Mouse (Mus musculus) myocyte (in vitro differentiated cells): ENCODE measurements around the gene Lipt2. TPM values are rescaled to one million over a fixed set of nuclear protein-coding genes. Genes with fewer than 3 reads are reported as not detected.

ENCODE experiments used
- H3K27me3 ChIP-seq: one replicate; pipeline ENCODE4 v1.6.1; 2011; ENCODE audit not compliant: control insufficient read depth, insufficient read depth, insufficient read length
- H3K36me3 ChIP-seq: one replicate; pipeline ENCODE4 v1.6.1; 2011; ENCODE audit not compliant: control insufficient read depth, insufficient read depth
- H3K4me2 ChIP-seq: one replicate; pipeline ENCODE4 v1.6.1; 2011; ENCODE audit warnings: low read depth, control low read depth
- H3K4me3 ChIP-seq: one replicate; pipeline ENCODE4 v1.5.1; 2011; ENCODE audit warnings: mild to moderate bottlenecking, control low read depth, moderate library complexity
- H3K79me2 ChIP-seq: one replicate; pipeline ENCODE4 v1.6.1; 2011; ENCODE audit not compliant: control insufficient read depth, insufficient read depth
- H3ac ChIP-seq: one replicate; pipeline ENCODE4 v1.6.1; 2011; ENCODE audit not compliant: control insufficient read depth, insufficient read length
- CEBPB ChIP-seq: IDR thresholded peaks from 2 replicates; pipeline ENCODE4 v1.6.1; 2011; ENCODE audit warnings: mild to moderate bottlenecking, moderate library complexity; ENCODE audit not compliant: poor library complexity, insufficient read depth, severe bottlenecking
- E2F4 ChIP-seq: IDR thresholded peaks from one replicate; pipeline ENCODE4 v1.6.1; 2011; ENCODE audit warnings: mild to moderate bottlenecking, control low read depth, moderate library complexity; ENCODE audit not compliant: insufficient read depth
- MAX ChIP-seq: IDR thresholded peaks from one replicate; pipeline ENCODE4 v1.6.1; 2011; ENCODE audit warnings: low read depth, mild to moderate bottlenecking, control low read depth
- MYOD1 ChIP-seq, 3 experiments: IDR thresholded peaks; one replicate each; pipeline ENCODE4 v1.6.1; 2011; ENCODE audit warnings: control low read depth in 2 of 3, low read depth in 2 of 3, mild to moderate bottlenecking in 2 of 3, moderate library complexity in 1 of 3; ENCODE audit not compliant: insufficient read length in 2 of 3, control insufficient read depth in 1 of 3
- MYOG ChIP-seq, 3 experiments: IDR thresholded peaks; one replicate each; pipeline ENCODE4 v1.6.1; 2011; ENCODE audit warnings: control low read depth in 2 of 3, low read depth in 2 of 3, mild to moderate bottlenecking in 2 of 3; ENCODE audit not compliant: insufficient read length in 2 of 3, control insufficient read depth in 1 of 3, insufficient read depth in 1 of 3
- POLR2A ChIP-seq: IDR thresholded peaks from one replicate; pipeline ENCODE4 v1.6.1; 2011; ENCODE audit warnings: low read depth, mild to moderate bottlenecking, control low read depth, moderate library complexity; ENCODE audit not compliant: insufficient read length
- POLR2AphosphoS2 ChIP-seq: IDR thresholded peaks from one replicate; pipeline ENCODE4 v1.6.1; 2011; ENCODE audit warnings: low read depth, control low read depth; ENCODE audit not compliant: insufficient read length
- REST ChIP-seq: IDR thresholded peaks from one replicate; pipeline ENCODE4 v1.6.1; 2011; ENCODE audit warnings: mild to moderate bottlenecking, control low read depth, moderate library complexity; ENCODE audit not compliant: insufficient read depth, insufficient read length
- SRF ChIP-seq: IDR thresholded peaks from one replicate; pipeline ENCODE4 v1.6.1; 2011; ENCODE audit warnings: low read depth; ENCODE audit not compliant: control insufficient read depth, insufficient read length
- TCF12 ChIP-seq: IDR thresholded peaks from one replicate; pipeline ENCODE4 v1.6.1; 2011; ENCODE audit warnings: mild to moderate bottlenecking, control low read depth; ENCODE audit not compliant: poor library complexity, insufficient read depth, severe bottlenecking
- TCF3 ChIP-seq: IDR thresholded peaks from one replicate; pipeline ENCODE4 v1.6.1; 2011; ENCODE audit warnings: low read depth, control low read depth; ENCODE audit not compliant: insufficient read length
- USF1 ChIP-seq: IDR thresholded peaks from one replicate; pipeline ENCODE4 v1.6.1; 2011; ENCODE audit warnings: low read depth, mild to moderate bottlenecking, control low read depth, moderate library complexity
- polyA plus RNA-seq: library from polyadenylated mRNA; unstranded; fragments of >200 nt; fragmentation: generic; extraction: Trizol; gene quantifications from one replicate; pipeline ENCODE4 v1.2.1, GENCODE M21; 2012; ENCODE audit warnings: missing spikeins

Gene Lipt2
- polyA plus RNA-seq, 1 experiment: 3.1 TPM

GRCm38 (mm10) chr7:100138075-100138474, 21.0 kb upstream of the Lipt2 start:
- Histone ChIP-seq H3K4me2 (no peak overlapping the region), H3K27me3 (no peaks in the 10 kb centered on the region), H3K79me2 (no peaks in the 10 kb centered on the region), H3K36me3 (no peaks in the 10 kb centered on the region), H3ac (no peak overlapping the region), H3K4me3 (no peak overlapping the region)
- TF ChIP-seq CEBPB (no peak), MYOD1 (IDR thresholded peaks at IDR 0.05; ENCODE audit: control insufficient read depth in 1 of 3, insufficient read length in 2 of 3, low read depth in 2 of 3) (no peak), MYOG (IDR thresholded peaks at IDR 0.05; ENCODE audit: control insufficient read depth in 1 of 3, insufficient read depth in 1 of 3, insufficient read length in 2 of 3, low read depth in 2 of 3) (no peak), TCF3 (no peak), POLR2AphosphoS2 (no peak), TCF12 (no peak), REST (no peak), POLR2A (no peak), E2F4 (no peak), MAX (no peak), SRF (no peak), USF1 (no peak)

GRCm38 (mm10) chr7:100140591-100140990, 18.5 kb upstream of the Lipt2 start:
- TF ChIP-seq TCF12 (no peak), MYOD1 (IDR thresholded peaks at IDR 0.05; ENCODE audit: control insufficient read depth in 1 of 3, insufficient read length in 2 of 3, low read depth in 2 of 3) (no peak), TCF3 (no peak), MYOG (IDR thresholded peaks at IDR 0.05; ENCODE audit: control insufficient read depth in 1 of 3, insufficient read depth in 1 of 3, insufficient read length in 2 of 3, low read depth in 2 of 3) (no peak), CEBPB (no peak), SRF (no peak), POLR2AphosphoS2 (no peak), REST (no peak), USF1 (no peak), MAX (no peak), POLR2A (no peak), E2F4 (no peak)
- Histone ChIP-seq H3ac (no peak overlapping the region), H3K36me3 (no peaks in the 10 kb centered on the region), H3K27me3 (no peaks in the 10 kb centered on the region), H3K79me2 (no peaks in the 10 kb centered on the region), H3K4me3 (no peak overlapping the region), H3K4me2 (no peak overlapping the region)

GRCm38 (mm10) chr7:100148586-100148985, 10.5 kb upstream of the Lipt2 start:
- Histone ChIP-seq H3K4me3 (no peak overlapping the region), H3ac (no peak overlapping the region), H3K27me3 (no peaks in the 10 kb centered on the region), H3K79me2 (no peaks in the 10 kb centered on the region), H3K36me3 (no peaks in the 10 kb centered on the region), H3K4me2 (no peak overlapping the region)
- no peak for TF ChIP-seq MAX
- TF ChIP-seq E2F4: no peak
- TF ChIP-seq POLR2AphosphoS2: no peak
- TF ChIP-seq USF1: no peak
- no peak for TF ChIP-seq REST
- TF ChIP-seq POLR2A: no peak
- no peak for TF ChIP-seq SRF
- TF ChIP-seq TCF3: no peak
- TF ChIP-seq TCF12: no peak
- TF ChIP-seq CEBPB: no peak
- TF ChIP-seq MYOG (IDR thresholded peaks at IDR 0.05; ENCODE audit: control insufficient read depth in 1 of 3, insufficient read depth in 1 of 3, insufficient read length in 2 of 3, low read depth in 2 of 3): no peak
- TF ChIP-seq MYOD1 (IDR thresholded peaks at IDR 0.05; ENCODE audit: control insufficient read depth in 1 of 3, insufficient read length in 2 of 3, low read depth in 2 of 3): no peak

GRCm38 (mm10) chr7:100150086-100150485, 9.0 kb upstream of the Lipt2 start:
- TF ChIP-seq CEBPB (no peak), MAX (no peak), REST (no peak), USF1 (no peak), MYOG (IDR thresholded peaks at IDR 0.05; ENCODE audit: control insufficient read depth in 1 of 3, insufficient read depth in 1 of 3, insufficient read length in 2 of 3, low read depth in 2 of 3) (no peak), MYOD1 (IDR thresholded peaks at IDR 0.05; ENCODE audit: control insufficient read depth in 1 of 3, insufficient read length in 2 of 3, low read depth in 2 of 3) (no peak), TCF12 (no peak), POLR2A (no peak), SRF (no peak), E2F4 (no peak), TCF3 (no peak), POLR2AphosphoS2 (no peak)
- no peak overlapping the region for H3K4me2 ChIP-seq
- H3ac ChIP-seq: no peak overlapping the region
- no peaks in the 10 kb centered on the region for H3K36me3 ChIP-seq
- H3K79me2 ChIP-seq: no peaks in the 10 kb centered on the region
- no peak overlapping the region for H3K4me3 ChIP-seq
- no peaks in the 10 kb centered on the region for H3K27me3 ChIP-seq
